Mouse (Mus musculus): ENCODE measurements around the gene Slco2b1. TPM values are rescaled to one million over a fixed set of nuclear protein-coding genes. Genes with fewer than 3 reads are reported as not detected.
A peak's percentile ranks its signal among the peaks of the same experiment; 100 is the strongest.
"Not testable (repeated sequence)": the region's sequence is repeated elsewhere in the genome, so short reads cannot be mapped to it uniquely, and the experiment has no call there.

Slco2b1 gene
- polyA plus RNA-seq, 1 experiment from 2014 or later = 2.7 TPM

DNA sequence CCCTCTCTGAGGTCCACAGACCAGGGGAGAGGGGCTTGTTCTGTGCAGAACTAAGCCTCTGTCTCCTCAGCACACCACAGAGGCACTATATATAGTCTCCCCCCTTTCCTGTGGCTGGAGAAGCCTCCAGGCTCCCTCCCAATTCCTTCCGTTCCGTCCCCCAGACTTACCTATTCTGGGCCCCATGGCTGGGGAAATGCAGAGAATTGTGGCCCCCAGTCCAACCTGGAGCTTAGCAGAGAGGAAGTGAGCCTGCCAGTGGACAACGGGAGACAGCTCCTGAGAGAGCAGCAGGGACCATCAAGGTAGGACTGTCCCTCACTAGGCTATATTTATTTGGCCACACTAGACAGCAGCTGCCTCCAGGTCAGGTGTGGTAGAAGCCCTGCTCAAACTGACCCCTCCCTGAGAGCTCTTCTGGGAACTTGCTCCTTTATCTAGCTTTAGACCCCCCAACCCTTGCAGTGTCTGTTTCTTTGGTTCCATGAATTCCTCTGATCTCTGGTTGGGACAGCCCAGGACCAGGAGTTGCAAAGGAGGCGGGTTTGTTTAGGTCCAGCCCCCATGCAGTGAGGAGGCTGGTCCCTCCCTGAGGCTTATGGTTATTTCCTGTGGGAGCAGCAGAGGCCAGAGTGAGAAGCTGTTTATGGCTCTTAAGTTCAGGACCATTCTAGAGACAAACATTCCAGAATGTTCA is 4.7 kb downstream of the Slco2b1 start:
- no peaks in the 10 kb centered on the region; the same call in 1 of the 2 replicates for H3K27me3 ChIP-seq (replicated peaks)
- H3K9ac ChIP-seq = no peak overlapping the region
- H3K27ac ChIP-seq = peak overlapping the region; percentile 23
- no peaks in the 10 kb centered on the region for H3K36me3 ChIP-seq
- WGBS = 44% methylated on average over 4 of the region's 4 CpGs
- peak overlapping the region; percentile 18; the same call in 1 of the 2 replicates for H3K4me2 ChIP-seq (replicated peaks)
- peaks cover 20% of the 10 kb centered on the region for H3K4me1 ChIP-seq (replicated peaks)
- no peak overlapping the region for H3K4me3 ChIP-seq (replicated peaks)
- H3K9me3 ChIP-seq = no peaks in the 10 kb centered on the region
- ATAC-seq = peak; percentile 77

DNA sequence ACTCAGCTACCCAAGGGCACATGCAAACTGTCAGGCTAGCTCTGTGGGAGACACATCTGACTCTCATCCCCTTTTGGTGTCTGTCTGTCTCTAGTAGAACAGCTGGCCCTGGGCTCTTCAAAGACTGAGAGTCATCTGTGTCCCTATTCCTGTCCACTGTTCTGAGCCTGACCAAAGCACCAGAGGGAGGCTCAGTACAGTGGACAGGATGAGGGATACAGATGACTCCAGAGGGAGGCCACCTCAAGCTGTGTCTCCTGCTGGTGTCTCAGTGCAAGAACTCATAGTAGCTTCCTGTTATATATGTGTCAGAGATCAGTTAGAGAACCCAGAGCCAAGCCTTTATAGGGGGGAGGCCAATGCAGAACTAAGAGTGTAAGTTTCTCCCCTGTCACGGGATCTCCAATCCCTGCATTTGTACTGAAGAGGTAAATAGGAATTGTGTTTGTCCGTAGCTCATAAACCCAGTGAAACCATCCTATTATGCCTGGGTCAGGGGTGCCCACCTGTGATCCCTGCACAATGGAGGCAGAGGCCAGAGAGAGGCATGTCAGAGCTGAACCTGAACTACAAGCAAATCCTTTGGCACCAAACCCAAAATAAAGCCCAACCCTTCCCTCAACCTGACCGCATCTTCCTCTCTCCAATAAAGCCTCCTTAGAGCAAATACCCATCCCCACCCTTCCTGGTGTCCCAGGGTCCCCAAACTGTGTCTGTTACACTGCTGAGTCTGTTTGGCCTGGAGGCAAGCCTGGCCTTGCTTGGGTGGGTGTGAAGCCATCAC is 6.2 kb downstream of the Slco2b1 start:
- Histone ChIP-seq H3K9ac (no peak overlapping the region), H3K4me1 (replicated peaks) (peaks cover 23% of the 10 kb centered on the region), H3K4me3 (replicated peaks) (no peak overlapping the region), H3K9me3 (no peaks in the 10 kb centered on the region), H3K27ac (no peak overlapping the region), H3K36me3 (no peaks in the 10 kb centered on the region), H3K27me3 (replicated peaks) (no peaks in the 10 kb centered on the region; the same call in 1 of the 2 replicates), H3K4me2 (replicated peaks) (no peak overlapping the region)
- WGBS = 84% methylated on average over 3 of the region's 3 CpGs
- no peak for ATAC-seq

DNA sequence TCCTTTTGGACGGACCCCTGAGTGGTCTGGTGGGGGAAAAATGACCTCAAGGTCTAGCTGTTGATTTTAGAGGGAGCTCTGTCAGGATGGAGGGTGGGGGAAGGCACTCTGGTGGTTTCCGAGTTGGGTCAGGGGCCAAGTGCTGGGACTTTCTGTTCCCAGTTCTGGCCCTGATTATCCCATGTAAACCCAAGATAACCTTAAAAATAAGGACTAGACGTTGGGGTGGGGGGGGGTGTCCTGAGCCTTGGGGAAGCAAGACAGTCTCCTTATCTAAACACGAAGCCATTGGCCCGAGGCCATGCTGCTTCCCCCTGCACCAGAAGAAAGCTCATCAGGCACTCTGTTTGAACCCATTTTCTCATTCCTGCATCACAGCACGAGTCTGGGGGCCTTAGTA is 8.9 kb downstream of the Slco2b1 start:
- H3K4me1 ChIP-seq (replicated peaks) = peaks cover 19% of the 10 kb centered on the region
- H3K4me3 ChIP-seq (replicated peaks) = no peak overlapping the region
- no peaks in the 10 kb centered on the region for H3K9me3 ChIP-seq
- WGBS = 33% methylated on average over 6 of the region's 6 CpGs
- no peak overlapping the region for H3K27ac ChIP-seq
- H3K4me2 ChIP-seq (replicated peaks) = no peak overlapping the region
- ATAC-seq = no peak
- H3K27me3 ChIP-seq (replicated peaks) = no peaks in the 10 kb centered on the region
- H3K36me3 ChIP-seq = no peaks in the 10 kb centered on the region
- no peak overlapping the region for H3K9ac ChIP-seq

DNA sequence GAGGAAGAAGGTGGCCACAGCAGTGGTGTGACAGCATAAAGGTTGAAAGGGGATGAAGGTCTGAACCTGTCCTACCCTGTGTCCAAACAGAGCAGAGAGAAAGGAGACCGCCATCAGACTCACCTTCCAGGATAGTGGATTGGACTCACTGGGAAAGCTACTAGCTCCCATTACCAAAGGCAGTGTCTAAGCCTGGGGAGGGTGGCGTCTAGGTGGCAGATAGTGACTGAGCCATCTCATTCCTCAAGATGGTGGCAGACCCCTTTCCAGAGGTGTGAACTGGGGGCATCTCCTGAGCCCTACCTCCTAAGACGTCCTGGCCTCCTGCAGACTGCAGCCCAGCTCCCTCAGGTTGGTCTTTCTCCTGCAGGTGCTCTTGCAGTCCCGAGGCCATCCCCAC is 10.5 kb downstream of the Slco2b1 start:
- Histone ChIP-seq H3K36me3 (no peaks in the 10 kb centered on the region), H3K27me3 (replicated peaks) (no peaks in the 10 kb centered on the region), H3K9ac (no peak overlapping the region), H3K9me3 (no peaks in the 10 kb centered on the region), H3K27ac (no peak overlapping the region), H3K4me3 (replicated peaks) (no peak overlapping the region), H3K4me1 (replicated peaks) (peaks cover 12% of the 10 kb centered on the region; the same call in 1 of the 2 replicates), H3K4me2 (replicated peaks) (no peak overlapping the region)
- 71% methylated on average over 4 of the region's 4 CpGs for WGBS
- no peak for ATAC-seq

DNA sequence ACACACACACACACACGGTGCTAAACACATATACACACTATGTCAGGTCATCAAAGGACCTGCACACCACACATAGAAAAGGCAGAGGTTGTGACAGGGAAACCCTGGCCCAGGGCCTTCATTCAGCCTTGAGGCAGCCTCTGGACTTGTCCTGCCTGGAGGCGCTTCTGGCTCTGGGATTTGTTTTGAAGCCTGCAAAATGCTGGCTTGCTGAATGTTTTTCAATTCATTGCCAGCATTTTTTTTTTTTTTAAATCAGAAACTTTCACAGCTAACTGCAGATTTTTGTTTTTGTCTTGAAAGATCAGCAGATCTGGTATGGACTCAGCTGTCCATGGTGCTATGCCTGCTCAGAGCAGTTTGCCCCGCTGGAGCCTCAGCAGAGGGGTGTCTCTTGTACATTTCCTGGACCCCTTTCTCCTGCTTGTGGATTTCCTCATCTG is 11.4 kb downstream of the Slco2b1 start:
- Histone ChIP-seq H3K4me2 (replicated peaks) (no peak overlapping the region), H3K4me1 (replicated peaks) (peaks cover 15% of the 10 kb centered on the region; the same call in 1 of the 2 replicates), H3K27ac (no peak overlapping the region), H3K9me3 (no peaks in the 10 kb centered on the region), H3K27me3 (replicated peaks) (no peaks in the 10 kb centered on the region), H3K4me3 (replicated peaks) (no peak overlapping the region), H3K9ac (no peak overlapping the region), H3K36me3 (no peaks in the 10 kb centered on the region)
- ATAC-seq = no peak
- WGBS = 50% methylated on average over 3 of the region's 3 CpGs

DNA sequence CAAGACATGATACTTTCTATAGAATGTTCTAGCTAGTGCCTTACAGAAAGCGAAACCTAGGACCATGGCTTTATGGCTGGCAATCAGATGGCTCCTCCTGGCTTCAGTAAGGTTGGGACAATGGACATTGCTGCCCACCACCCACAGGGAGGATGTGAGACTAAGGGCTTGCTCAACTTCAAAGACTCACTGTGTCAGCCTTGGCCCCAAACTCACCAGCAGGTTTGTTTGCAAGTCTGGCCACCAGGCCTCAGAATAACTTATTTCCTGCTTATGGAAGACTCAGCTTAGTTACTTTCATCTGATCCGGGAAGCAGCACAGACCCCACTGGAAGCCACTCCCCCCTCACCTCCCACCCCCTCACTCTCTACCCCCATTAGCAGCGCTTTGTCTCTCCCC is 12.0 kb downstream of the Slco2b1 start:
- 51% methylated on average over 3 of the region's 3 CpGs for WGBS
- Histone ChIP-seq H3K4me3 (replicated peaks) (no peak overlapping the region), H3K4me1 (replicated peaks) (peaks cover 15% of the 10 kb centered on the region; the same call in 1 of the 2 replicates), H3K9ac (no peak overlapping the region), H3K27ac (0 out of 2 replicates have a peak overlapping the region, but pooled peaks have one; percentile 27), H3K9me3 (no peaks in the 10 kb centered on the region), H3K4me2 (replicated peaks) (no peak overlapping the region), H3K27me3 (replicated peaks) (no peaks in the 10 kb centered on the region), H3K36me3 (no peaks in the 10 kb centered on the region)
- ATAC-seq = no peak

DNA sequence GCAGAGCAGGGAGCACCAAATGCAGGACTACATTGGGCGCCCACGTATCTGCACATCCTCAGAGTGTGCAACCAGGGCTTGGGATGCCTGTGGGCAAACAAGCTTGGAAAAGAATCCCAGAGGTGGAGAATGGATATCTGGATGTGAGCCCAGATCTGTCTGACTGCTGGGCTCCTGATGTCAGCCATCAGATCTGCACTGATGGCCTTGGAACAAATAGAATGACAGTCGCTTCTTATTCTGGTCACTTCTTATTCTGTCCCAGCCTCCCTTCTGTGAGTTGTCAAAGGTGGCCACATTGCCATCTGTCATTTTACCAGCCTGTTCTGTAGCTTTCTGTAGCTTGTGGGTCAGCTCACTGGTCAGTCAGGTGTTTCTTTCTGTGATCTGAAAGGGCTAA is 12.6 kb downstream of the Slco2b1 start:
- WGBS = 85% methylated on average over 3 of the region's 3 CpGs
- Histone ChIP-seq H3K36me3 (no peaks in the 10 kb centered on the region), H3K9me3 (no peaks in the 10 kb centered on the region), H3K4me1 (replicated peaks) (peaks cover 15% of the 10 kb centered on the region; the same call in 1 of the 2 replicates), H3K4me3 (replicated peaks) (no peak overlapping the region), H3K27ac (no peak overlapping the region), H3K9ac (no peak overlapping the region), H3K4me2 (replicated peaks) (no peak overlapping the region), H3K27me3 (replicated peaks) (no peaks in the 10 kb centered on the region)
- ATAC-seq = no peak

DNA sequence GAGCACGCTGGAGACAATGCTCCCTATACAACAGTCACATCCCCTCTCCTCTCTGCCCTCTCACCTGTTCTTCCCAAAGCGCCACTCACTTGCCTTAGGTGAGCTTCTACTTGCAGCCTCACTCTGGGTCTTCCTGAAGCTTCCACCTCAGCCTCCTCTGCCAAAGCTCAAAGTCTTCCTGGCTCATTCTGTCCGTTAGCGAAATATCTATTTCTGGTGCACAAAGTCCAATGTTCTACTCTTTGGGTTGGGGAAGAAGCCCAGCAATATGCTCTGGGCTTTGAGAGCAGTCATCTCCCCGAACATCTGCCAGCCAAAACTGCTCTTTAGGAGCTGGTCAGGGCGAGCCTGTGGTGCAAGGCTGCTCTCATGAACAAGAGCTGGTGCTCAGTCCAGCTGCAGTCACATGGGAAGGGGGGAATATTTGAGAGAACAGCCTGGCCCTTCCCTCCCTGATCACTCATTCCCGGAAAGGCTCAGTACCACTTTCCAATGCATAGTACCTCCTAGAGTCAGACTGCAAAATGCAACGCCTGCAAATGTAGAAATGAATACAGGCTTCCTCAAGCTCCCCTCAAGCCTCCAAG is 15.6 kb downstream of the Slco2b1 start:
- H3K9me3 ChIP-seq = no peaks in the 10 kb centered on the region
- H3K9ac ChIP-seq = no peak overlapping the region
- H3K27me3 ChIP-seq (replicated peaks) = no peaks in the 10 kb centered on the region
- H3K4me2 ChIP-seq (replicated peaks) = no peak overlapping the region
- 81% methylated on average over 8 of the region's 8 CpGs for WGBS
- H3K36me3 ChIP-seq = no peaks in the 10 kb centered on the region
- peaks cover 11% of the 10 kb centered on the region; the same call in 1 of the 2 replicates for H3K4me1 ChIP-seq (replicated peaks)
- ATAC-seq = no peak
- no peak overlapping the region for H3K4me3 ChIP-seq (replicated peaks)
- no peak overlapping the region for H3K27ac ChIP-seq

DNA sequence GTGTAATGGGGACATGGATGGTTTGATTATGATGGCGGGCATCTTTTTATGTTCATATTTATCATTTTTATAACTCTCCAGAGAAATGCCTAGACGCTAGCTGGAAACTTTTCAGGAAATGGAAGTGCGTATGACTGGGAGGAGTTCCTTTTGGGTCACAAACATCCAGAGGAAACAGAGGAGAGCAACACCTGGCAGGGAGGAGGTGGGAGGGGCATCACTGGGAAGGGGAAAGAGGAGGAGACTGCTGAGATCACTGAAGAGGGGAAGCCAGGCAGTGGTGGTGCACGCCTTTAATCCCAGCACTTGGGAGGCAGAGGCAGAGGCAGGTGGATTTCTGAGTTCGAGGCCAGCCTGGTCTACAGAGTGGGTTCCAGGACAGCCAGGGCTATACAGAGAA is 16.7 kb downstream of the Slco2b1 start:
- not testable (repeated sequence) for H3K4me2 ChIP-seq (replicated peaks); H3K27ac ChIP-seq; H3K4me1 ChIP-seq (replicated peaks); H3K27me3 ChIP-seq (replicated peaks); H3K9ac ChIP-seq; H3K4me3 ChIP-seq (replicated peaks); H3K36me3 ChIP-seq; ATAC-seq; H3K9me3 ChIP-seq
- WGBS = 69% methylated on average over 4 of the region's 5 CpGs

DNA sequence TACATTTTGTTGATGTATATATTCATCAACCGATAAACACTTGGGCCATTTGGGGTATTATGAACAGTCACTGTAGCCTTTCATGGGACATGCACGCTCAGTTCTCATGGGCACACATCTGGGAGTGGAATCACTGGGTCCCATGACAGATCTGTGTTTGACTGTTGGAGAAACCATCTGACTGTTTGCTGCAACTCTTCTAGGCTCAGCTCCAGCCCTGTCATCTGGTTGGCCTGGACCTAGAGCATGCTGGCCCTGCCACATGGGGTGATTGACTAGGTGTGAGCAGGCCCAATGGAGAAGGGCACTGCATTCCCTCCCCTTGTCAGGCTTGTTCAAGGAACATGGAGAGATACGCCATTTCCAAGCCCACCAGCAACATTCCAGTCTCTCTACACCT is 17.2 kb downstream of the Slco2b1 start:
- Histone ChIP-seq H3K36me3 (no peaks in the 10 kb centered on the region), H3K4me3 (replicated peaks) (no peak overlapping the region), H3K4me1 (replicated peaks) (peaks cover 5% of the 10 kb centered on the region; the same call in 1 of the 2 replicates), H3K27ac (no peak overlapping the region), H3K9me3 (no peaks in the 10 kb centered on the region), H3K4me2 (replicated peaks) (no peak overlapping the region), H3K27me3 (replicated peaks) (no peaks in the 10 kb centered on the region), H3K9ac (no peak overlapping the region)
- ATAC-seq = no peak
- 91% methylated on average over 3 of the region's 3 CpGs for WGBS

DNA sequence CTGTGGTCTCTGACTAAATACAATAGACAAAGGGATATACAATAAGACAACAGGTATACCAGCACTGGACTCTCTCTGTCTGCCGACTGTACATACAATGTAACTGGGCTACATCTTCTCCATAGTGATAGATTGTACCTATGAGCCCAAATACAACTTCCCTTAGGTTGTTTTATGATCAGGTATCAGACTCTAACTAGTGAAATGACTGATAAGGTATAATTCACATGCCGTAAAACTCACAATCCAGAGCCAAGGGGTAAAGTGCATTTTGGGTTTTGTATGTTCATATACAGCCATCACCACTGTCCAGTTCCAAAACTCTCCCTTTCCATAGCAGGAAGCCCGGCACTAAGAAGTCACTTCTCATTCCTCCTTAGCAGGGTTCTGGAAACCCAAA is 17.8 kb downstream of the Slco2b1 start:
- H3K4me1 ChIP-seq (replicated peaks) = peaks cover 4% of the 10 kb centered on the region; the same call in 1 of the 2 replicates
- 68% methylated on average over 3 of the region's 3 CpGs for WGBS
- ATAC-seq = peak; percentile 68
- H3K27me3 ChIP-seq (replicated peaks) = no peaks in the 10 kb centered on the region
- H3K9me3 ChIP-seq = no peaks in the 10 kb centered on the region
- no peak overlapping the region for H3K9ac ChIP-seq
- no peak overlapping the region for H3K4me2 ChIP-seq (replicated peaks)
- no peak overlapping the region for H3K4me3 ChIP-seq (replicated peaks)
- H3K36me3 ChIP-seq = no peaks in the 10 kb centered on the region
- H3K27ac ChIP-seq = no peak overlapping the region

DNA sequence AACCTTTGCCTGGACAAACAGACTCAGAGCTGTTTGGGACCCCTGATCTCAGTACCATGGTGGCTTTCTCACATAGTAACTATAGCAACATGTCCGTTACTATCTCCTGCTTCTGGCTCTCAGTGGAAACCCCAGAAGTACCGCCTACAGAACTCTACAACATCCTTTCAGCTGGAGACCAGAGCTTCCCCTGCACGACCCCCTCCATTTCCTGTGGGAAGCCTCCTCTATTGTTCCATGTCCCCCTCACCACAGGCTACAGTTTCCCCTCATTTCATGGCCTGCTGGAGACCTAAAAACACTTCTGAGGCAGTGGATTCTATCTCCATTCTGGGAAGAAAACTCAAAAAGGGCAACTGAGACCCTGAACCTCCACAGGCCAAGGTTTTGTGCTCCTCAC is 18.7 kb downstream of the Slco2b1 start:
- WGBS = 48% methylated on average over 3 of the region's 3 CpGs
- Histone ChIP-seq H3K4me1 (replicated peaks) (peaks cover 4% of the 10 kb centered on the region; the same call in 1 of the 2 replicates), H3K27me3 (replicated peaks) (no peaks in the 10 kb centered on the region), H3K27ac (no peak overlapping the region), H3K9me3 (no peaks in the 10 kb centered on the region), H3K36me3 (no peaks in the 10 kb centered on the region), H3K4me3 (replicated peaks) (no peak overlapping the region), H3K4me2 (replicated peaks) (no peak overlapping the region), H3K9ac (no peak overlapping the region)
- ATAC-seq = no peak

Data from intestine, embryonic 15.5 days (tissue).